Mouse (Mus musculus): ENCODE measurements around the gene Plppr3.
A peak's percentile ranks its signal among the peaks of the same experiment; 100 is the strongest.

Gene Plppr3

GRCm38 (mm10) chr10:79817111-79817510 is 57.3 kb downstream of the Plppr3 start:
- no peak for DNase-seq (ENCODE audit: low spot score)

GRCm38 (mm10) chr10:79815671-79816494 is 58.6 kb downstream of the Plppr3 start:
- DNase-seq (ENCODE audit: low spot score), result no peak

GRCm38 (mm10) chr10:79814271-79814842 is 60.1 kb downstream of the Plppr3 start:
- DNase-seq (ENCODE audit: low spot score), result no peak

GRCm38 (mm10) chr10:79811736-79812637 is 62.4 kb downstream of the Plppr3 start:
- peak; percentile 85 for DNase-seq (ENCODE audit: low spot score)

All from embryo, embryonic 10 days (tissue).